Mouse (Mus musculus) G1E (cell line): ENCODE measurements around the gene Cldn17.

Experiments used
- CTCF ChIP-seq: IDR thresholded peaks from 2 replicates; pipeline ENCODE4 v1.5.1; 2012; ENCODE audit warnings: low read depth, low read length, inconsistent platforms, mixed read lengths
- POLR2AphosphoS5 ChIP-seq: IDR thresholded peaks from 2 replicates; pipeline ENCODE4 v1.6.1; 2012; ENCODE audit warnings: low read depth, low read length, inconsistent platforms; ENCODE audit not compliant: insufficient replicate concordance

DNA sequence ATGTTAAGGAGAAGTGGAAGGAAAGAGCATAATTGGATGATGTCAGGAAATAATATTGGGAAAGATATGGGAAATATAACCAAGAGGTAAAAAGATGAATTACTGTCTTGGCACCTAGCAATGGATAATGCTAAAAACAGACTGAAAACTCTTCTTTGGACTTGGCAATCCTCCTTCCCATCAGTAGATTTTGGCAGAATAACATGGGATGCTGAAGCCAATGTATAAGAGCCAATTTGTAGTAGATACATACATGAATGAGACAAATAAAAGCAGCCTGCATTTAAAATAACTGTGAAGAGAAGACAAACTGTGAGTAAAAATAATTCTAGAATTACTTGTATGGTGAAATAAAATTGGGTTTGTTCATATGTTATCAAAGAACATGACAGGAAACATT lies 18.7 kb downstream of the Cldn17 start:
- TF ChIP-seq POLR2AphosphoS5 (no peak), CTCF (no peak)
